In genomic region chr8:25329791-25330190, GRCm38 (mm10) we compare ENCODE assay signal across 11 mouse cellular contexts.
DNase-seq lines count a peak whose midpoint lies in the region; ATAC-seq and TF ChIP-seq lines count a peak whose summit lies in the region.
"Had no signal": no experiment of that assay in that cellular context is flagged by ENCODE, and none has a peak within 500 bp of the region (broad histone marks: within the 10 kb centered on the region; RNA-seq: fewer than 3 reads in every experiment).

No protein-coding gene starts in this region.

- no peaks in the 10 kb centered on the region for H3K27me3 ChIP-seq in limb, embryonic 12.5 days
- no peaks in the 10 kb centered on the region for H3K27me3 ChIP-seq in midbrain, postnatal 0 days (ENCODE audit: insufficient read depth, low read length)

- TF ChIP-seq CTCF in layer of hippocampus, adult 2 months (conservative IDR thresholded peaks at IDR 0.05), result no peak
- no peak for TF ChIP-seq CTCF in midbrain, postnatal 0 days (IDR thresholded peaks at IDR 0.05)

- 0 out of 2 replicates have a peak overlapping the region, but pooled peaks have one; percentile 18 for H3K27ac ChIP-seq in layer of hippocampus, adult 2 months
- peak overlapping the region; percentile 43 for H3K27ac ChIP-seq in limb, embryonic 12.5 days
- H3K27ac ChIP-seq in midbrain, postnatal 0 days (ENCODE audit: low read depth, low read length), result no peak overlapping the region
- H3K27ac ChIP-seq: forebrain, embryonic 10.5 days had no signal

- intact Hi-C loops in gastrocnemius, postnatal 14 days (cut with DNase I; ENCODE audit: low total_unique reads), result no loop called here

- H3K4me3 ChIP-seq in layer of hippocampus, adult 2 months, result no peak overlapping the region
- H3K4me3 ChIP-seq in limb, embryonic 12.5 days (replicated peaks), result no peak overlapping the region
- H3K4me3 ChIP-seq in midbrain, postnatal 0 days (ENCODE audit: low read depth, low read length), result no peak overlapping the region
- H3K4me3 ChIP-seq: forebrain, embryonic 10.5 days had no signal

- no peaks in the 10 kb centered on the region for H3K36me3 ChIP-seq in limb, embryonic 12.5 days
- H3K36me3 ChIP-seq in midbrain, postnatal 0 days (ENCODE audit: insufficient read depth, low read length), result no peaks in the 10 kb centered on the region
- H3K36me3 ChIP-seq: forebrain, embryonic 10.5 days had no signal

- no peak overlapping the region for H3K4me2 ChIP-seq in limb, embryonic 12.5 days
- no peak overlapping the region for H3K4me2 ChIP-seq in midbrain, postnatal 0 days (ENCODE audit: low read depth, low read length, poor library complexity, severe bottlenecking)

- no peak for ATAC-seq in limb, embryonic 12.5 days (ENCODE audit: insufficient number of reproducible peaks, insufficient read depth, low FRiP score, low TSS enrichment, low read depth)
- ATAC-seq in midbrain, postnatal 0 days (ENCODE audit: low FRiP score), result no peak

- no peak overlapping the region for H3K9ac ChIP-seq in limb, embryonic 12.5 days (replicated peaks)
- H3K9ac ChIP-seq in midbrain, postnatal 0 days (replicated peaks; ENCODE audit: low read length, poor library complexity, severe bottlenecking), result no peak overlapping the region

- 33% methylated on average over 1 of the region's 1 CpGs for WGBS in limb, embryonic 12.5 days
- WGBS in midbrain, postnatal 0 days, result 13% methylated on average over 1 of the region's 1 CpGs

- DNase-seq in gastrocnemius, postnatal 25 days, result peak; percentile 42
- DNase-seq in gastrocnemius, postnatal 14 days, result no peak
- no peak for DNase-seq in layer of hippocampus, adult 2 months (ENCODE audit: low spot score in 2 of 2)
- DNase-seq in layer of hippocampus, postnatal 14 days (ENCODE audit: low spot score in 2 of 2), result no peak
- DNase-seq in lung, postnatal 4 days, result peak; percentile 38 to 67
- no peak for DNase-seq in cerebellum, postnatal 10 days
- DNase-seq in midbrain, postnatal 0 days (ENCODE audit: low spot score), result no peak
- DNase-seq: cerebellum, adult 11-12 months; liver had no signal

- peaks cover 43% of the 10 kb centered on the region for H3K4me1 ChIP-seq in limb, embryonic 12.5 days (replicated peaks)
- no peaks in the 10 kb centered on the region for H3K4me1 ChIP-seq in midbrain, postnatal 0 days (ENCODE audit: insufficient read depth, low read length)

- no peaks in the 10 kb centered on the region for H3K9me3 ChIP-seq in limb, embryonic 12.5 days
- no peaks in the 10 kb centered on the region for H3K9me3 ChIP-seq in midbrain, postnatal 0 days (ENCODE audit: low read length)
- H3K9me3 ChIP-seq: forebrain, embryonic 10.5 days had no signal

Comparison
In these comparisons a context has a peak if more than half of its experiments do, and no peak if none do; other contexts are left out.
1. DNase-seq: peak in gastrocnemius, postnatal 25 days (single experiment) and lung, postnatal 4 days (2 of 2); none in gastrocnemius, postnatal 14 days (single experiment), layer of hippocampus, adult 2 months (0 of 2), layer of hippocampus, postnatal 14 days (0 of 2), cerebellum, postnatal 10 days (0 of 2) and midbrain, postnatal 0 days (single experiment).